Mouse (Mus musculus): ENCODE data around the gene Snai1.

The Snai1 gene

DNA sequence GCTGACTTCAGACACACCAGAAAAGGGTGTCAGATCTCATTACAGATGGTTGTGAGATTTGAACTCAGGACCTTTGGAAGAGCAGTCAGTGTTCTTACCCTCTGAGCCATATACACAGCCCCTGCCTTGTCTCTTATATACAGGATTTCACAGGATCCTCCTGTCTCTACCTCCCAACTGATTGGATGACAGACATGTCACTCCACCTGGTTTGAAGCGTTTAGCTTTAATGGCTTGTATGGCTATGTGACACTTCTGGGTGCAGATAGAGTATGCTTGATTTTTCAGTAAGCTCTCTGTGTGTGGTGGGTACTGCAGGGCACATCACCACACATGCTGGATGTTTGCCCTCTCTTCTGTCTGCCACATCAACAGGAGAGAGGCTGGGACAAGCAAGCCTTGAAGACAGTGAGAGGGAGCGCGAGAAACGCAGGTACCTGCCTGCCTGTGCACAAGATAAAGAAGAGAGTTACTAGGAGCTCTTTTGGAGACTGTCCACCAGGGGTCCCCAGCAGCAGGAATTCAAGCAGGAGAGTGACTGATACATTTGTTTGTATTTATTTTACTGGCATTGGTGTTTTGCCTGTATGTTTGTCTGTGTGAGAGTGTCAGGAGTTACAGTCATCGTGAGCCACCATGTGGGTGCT, 18.3 kb upstream of the Snai1 start:
- DNase-seq = no peak

DNA sequence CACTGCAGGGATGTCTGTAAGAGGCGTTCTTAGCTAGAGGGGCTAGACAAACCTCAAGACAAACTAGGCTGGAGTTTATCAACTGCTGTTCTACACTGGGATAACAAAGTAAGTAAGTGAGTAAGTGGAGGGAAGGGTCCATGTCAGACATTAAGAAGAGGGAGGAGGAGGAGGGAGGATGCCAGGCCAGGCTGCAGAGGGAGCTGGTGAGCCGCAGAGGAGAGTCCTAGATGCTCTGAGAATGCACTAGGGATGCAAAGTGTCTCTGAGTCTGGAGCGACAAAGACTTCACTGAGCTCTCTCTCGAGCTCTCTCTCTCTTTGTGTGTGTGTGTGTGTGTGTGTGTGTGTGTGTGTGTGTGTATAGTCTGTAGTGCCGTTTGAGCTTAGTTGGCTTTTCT, 9.7 kb upstream of the Snai1 start:
- DNase-seq = no peak

DNA sequence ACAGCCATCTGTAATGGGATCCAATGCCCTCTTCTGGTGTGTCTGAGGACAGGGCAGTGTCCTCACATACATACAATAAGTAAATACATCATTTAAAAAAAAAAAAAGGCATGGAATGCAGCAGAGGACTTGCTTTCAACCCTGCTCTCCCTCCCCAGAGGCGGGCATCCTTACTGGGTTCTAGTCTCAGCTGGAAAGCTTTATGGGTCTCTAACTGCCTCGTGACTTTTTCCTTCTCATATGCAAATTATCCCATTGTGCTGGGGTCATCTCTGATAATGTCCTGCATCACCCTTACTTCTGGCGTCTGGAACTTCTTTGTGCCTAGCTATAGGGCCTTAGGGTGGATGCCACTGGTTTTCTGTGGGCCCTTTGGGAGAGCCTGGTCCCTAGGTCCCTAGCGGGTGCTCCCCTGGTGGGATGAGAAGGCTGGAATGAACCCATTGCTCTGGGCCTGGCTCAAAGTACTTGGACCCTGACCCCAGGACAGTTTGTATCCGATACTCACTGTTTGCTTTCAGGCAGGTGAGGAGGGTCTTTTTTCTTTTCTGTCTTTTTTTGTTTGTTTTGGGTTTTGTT, 8.0 kb upstream of the Snai1 start:
- DNase-seq = no peak

DNA sequence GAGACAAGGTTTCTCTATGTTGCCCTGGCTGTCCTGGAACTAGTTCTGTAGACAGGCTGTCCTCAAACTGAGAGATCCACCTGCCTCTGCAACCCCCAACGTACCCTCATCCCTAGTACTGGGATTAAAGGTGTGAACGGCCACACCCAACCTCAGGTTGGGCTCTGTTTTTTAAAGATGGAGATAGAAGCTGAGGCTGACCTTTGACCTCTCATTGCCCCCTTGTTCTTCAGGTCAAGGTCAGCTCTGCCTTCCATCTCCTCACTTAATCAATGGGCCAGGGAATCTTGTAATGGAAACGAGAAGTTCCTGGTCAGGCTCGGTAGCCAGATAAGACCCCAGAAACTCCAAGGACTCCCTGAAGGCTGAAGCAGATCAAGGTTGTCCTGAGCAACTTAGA, 7.5 kb upstream of the Snai1 start:
- no peak for DNase-seq

DNA sequence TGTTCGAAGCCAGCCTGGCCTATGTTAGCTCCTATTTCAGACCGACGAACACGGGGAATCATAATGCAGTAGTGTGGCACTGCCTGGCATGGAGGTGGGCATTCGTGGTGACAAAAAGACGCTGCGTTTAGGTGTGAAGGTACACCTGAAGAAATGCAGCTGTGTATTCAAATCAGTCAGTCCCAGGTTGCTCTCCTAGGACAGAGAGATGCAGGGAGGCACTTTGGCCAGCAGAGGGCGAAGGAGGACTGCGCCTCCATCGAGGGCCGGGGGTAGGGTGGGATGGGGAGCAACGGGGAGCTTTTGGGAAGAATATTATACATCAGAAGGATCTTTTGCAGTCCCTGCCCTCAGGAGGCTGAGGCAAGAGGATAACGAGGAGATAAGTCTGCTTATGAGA, 5.9 kb upstream of the Snai1 start:
- DNase-seq = no peak

DNA sequence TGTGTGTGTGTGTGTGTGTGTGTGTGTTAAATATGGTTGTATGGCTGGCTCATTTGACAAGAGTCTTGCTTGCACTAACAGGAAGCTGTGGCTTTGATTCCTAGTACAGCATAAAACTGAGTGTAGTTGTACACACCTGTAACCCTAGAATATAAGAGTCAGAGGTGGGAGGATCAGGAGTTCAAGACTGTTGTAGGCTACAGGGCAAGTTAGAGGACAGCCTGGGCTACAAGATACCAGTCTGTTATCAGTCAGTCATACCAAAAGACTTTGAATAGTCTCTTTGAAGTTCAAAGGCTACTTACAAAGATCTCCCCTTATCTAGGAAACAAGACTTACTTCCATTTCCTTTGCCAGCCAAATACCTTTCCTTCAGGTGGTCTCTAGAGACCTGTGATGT, 4.1 kb upstream of the Snai1 start:
- no peak for DNase-seq

DNA sequence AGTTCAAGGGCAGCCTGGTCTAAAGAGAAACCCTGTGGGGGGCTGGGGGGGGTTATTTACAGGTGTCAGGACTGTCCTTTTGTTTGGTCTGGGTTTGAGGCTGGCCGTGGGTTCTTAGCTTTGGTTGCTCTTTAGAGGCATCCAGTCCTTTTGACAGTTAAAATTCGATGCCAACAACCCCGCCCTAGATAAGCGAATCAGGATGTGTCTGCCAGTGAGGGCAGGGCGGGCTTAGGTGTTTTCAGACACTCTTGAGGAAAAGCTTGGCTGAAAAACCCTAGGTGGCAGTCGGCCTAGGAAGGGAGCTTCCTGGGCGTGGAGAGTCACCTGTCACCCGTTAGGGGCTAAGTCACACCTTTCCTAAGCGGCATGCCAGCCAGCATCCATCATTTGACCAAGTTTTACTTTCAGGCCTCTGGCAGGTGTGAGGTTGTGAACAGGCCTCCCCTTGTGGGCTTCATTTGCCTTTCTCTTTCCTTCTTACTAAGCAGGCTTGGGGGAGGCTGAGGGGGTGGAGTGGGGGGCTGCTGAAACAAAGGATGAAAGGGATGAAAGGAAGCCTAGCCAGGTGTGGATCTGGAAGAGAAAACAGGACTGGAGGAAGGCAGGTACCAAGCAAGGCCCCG, 1.6 kb upstream of the Snai1 start:
- DNase-seq = no peak

DNA sequence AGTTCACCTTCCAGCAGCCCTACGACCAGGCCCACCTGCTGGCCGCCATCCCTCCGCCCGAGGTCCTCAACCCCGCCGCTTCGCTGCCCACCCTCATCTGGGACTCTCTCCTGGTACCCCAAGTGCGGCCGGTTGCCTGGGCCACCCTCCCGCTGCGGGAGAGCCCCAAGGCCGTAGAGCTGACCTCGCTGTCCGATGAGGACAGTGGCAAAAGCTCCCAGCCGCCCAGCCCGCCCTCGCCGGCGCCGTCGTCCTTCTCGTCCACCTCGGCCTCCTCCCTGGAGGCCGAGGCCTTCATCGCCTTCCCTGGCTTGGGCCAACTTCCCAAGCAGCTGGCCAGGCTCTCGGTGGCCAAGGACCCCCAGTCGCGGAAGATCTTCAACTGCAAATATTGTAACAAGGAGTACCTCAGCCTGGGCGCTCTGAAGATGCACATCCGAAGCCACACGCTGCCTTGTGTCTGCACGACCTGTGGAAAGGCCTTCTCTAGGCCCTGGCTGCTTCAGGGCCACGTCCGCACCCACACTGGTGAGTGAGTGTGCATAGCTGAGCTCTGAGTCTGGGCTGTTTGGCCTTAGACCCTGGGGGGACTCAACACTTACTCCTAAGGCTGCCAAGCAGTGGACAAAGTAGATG, 794 bp downstream of the Snai1 start:
- no peak for DNase-seq

DNA sequence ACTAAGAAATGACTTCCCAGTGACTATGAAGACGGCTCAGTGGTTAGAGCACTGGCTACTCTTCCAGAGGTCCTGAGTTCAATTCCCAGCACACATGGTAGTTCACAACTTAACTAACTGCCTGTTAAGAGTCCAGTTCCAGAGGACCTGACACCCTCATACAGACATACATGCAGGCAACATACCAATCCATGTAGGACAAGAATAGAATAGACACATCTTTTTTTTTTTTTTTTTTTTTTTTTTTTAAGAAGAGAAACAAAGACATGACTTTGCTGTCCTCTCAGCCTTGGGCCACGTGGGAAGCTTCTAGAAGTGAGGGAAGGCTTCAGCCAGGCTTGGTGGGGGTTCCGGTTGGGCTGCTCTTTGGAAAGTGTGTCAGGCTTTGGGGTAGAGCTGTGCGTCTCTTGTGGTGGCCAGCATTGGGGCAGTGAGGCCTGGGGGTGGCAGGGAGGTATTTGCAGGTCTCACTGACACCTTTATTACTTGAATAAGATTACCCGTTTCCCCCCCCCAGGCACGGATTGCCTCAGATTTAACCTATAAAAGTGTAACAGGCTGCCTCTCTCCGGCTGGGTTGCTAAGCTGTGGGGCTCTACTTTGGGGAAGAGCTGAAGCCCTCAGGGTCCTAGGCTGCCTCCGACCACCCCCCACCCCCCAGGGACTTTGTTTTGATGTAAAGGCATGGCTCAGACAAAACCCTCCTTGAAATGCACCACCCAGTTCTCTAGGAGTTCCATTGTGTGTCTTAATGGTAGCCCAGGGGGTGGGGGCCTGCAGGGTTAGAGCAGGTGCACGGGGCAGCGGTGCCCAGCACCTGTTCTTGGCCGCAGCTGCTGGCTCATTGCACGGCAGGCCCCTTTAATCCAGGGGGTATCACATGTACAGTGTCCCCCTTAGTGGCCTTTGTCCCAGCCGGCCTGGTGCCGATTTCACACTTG, 1.8 kb downstream of the Snai1 start:
- no peak for DNase-seq

DNA sequence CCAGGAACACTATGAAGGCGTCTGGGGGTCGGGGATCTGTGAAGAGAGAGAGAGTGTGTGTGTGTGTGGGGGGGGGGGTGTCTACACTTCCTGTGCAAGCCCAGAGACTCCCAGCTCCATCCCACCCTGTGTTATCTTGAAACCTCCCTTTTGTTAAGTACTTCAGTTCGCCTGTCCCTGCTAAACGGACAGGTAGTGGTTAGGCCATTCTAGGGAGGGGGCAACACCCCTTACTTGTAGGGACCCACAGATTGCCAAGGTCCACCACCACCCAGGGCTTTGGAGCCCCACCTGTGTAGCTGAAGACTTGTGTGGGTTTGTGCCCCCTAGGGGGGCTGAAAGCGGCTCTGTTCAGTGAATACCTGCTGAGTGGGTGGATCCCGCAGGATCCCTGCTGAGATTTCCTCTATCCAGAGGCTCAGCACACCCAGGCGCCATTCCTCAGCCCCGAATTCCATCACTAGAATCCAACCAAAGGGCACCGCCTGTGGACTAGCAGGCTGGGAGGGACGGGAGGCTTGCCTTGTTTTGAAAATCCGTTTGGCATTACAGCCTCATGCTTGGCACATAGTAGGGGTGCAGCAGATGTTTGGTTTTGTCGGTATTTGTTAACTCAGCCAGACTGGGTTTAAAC, 2.6 kb downstream of the Snai1 start:
- DNase-seq = no peak

DNA sequence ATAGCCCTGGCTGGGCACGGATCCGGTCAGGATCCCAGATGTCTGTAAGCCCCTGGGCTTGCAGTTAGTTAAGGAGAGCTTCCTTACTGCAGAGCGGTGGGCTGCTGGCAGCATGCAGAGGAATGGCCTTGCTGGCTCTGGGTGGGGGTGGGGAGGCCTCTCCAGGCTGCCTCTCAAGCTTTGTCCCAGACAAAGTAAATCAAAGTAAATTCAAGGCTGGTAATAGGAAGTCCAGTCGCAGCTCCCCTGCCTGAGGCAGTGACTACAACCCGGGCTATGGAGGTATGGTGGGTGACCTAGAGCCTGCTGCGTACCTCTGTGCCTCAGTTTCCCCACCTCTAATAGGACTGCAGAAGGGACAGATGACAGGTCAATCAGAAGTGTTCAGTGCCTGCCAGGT, 3.3 kb downstream of the Snai1 start:
- DNase-seq = no peak

DNA sequence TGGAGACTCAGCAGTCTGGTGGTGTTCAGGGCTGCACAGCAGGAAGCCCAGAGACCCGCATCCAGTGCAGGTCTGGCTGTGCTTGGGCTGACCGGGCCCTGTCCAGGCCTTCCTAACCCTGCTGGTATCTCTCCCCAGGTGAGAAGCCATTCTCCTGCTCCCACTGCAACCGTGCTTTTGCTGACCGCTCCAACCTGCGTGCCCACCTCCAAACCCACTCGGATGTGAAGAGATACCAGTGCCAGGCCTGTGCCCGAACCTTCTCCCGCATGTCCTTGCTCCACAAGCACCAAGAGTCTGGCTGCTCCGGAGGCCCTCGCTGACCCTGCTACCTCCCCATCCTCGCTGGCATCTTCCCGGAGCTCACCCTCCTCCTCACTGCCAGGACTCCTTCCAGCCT, 3.8 kb downstream of the Snai1 start:
- no peak for DNase-seq

DNA sequence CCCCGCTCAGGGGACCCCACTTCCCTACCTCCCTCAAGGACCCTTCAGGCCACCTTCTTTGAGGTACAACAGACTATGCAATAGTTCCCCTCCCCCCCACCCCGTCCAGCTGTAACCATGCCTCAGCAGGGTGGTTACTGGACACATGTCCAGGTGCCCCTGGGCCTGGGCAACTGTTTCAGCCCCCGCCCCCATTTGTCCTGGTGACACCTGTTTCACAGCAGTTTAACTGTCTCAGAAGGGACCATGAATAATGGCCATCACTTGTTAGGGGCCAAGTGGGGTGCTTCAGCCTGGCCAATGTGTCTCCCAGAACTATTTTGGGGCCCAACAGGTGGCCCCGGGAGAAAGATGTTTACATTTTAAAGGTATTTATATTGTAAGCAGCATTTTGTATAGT, 4.4 kb downstream of the Snai1 start:
- DNase-seq = no peak

DNA sequence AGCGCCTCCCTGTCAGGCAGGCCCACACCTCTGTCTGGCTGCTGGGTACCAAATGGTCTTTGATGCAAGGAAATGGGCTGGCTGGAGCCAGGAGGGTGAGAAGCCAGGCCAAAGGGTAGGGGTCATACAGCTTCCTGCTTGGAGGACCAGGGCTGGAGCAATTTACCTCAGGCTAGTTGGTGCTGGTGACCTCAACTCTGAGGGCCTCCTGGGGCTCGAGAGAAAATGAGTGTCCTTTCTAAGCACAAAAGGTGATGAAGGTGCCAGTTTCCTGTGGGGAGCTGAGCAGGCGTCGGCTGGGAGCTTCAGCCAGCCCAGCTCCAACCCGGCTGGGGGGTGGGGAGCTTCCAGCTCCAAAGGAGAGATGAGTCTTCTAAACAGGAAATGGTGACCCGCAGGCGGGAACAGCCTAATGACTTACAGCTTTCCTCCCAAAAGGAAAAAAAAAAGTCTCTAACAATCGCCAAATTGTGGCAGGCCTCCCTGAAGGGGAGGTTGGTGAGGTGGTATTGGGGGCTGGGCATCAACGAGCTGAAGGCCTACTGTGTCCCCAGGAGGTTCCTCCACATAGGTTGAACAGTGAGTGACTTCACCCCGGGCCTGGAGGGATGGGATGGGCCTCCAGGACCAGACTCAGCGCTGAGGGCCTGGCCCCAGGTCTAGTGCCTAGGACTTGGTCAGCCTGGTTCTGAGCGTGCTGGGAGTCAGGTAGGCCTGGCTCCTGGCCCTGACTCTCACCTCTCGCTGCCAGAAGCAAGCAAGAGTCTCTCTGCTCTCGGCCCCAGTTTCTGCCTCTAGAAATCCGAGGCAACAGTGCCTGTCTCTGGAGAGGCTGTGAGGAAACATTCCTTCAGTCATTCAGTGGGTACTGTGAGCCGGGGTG, 5.4 kb downstream of the Snai1 start:
- peak; percentile 50 to 57 for DNase-seq

DNA sequence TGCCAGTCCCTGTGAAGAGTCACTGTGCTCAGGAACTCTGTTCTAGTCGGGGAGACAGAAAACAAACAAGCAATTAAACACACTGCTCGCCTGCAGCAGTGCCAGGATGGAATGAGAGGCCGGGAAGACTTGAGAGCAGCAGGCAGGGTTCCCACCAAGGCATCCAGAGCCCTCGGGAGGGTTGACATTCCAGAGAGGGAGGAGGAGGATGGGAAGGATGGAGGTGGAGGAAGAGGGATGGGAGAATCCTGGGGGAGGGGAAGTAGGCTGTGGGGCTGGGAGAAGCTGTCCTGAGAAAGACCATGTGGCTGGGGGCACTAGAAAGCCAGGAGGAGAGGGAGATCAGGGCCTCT, 6.0 kb downstream of the Snai1 start:
- no peak for DNase-seq

DNA sequence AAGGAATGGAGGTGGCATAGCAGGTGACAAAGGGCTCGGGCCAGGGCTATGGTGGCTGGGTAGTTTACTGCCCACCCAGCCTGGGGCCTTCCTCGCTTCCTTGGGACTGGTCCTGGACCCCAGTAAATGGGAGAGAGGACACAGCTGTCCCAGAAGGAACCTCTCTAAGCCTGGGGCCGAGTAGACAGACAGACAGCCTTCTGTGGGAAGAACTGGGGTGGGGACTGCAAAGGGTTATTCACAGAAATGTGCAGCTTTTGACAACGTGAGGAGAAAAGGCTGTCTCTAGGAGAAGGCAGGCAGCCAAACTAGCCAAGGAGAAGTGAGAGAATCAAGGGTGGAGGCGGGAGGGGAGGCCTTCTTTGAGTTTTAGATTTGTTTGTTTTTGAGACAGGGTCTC, 6.5 kb downstream of the Snai1 start:
- DNase-seq = no peak

DNA sequence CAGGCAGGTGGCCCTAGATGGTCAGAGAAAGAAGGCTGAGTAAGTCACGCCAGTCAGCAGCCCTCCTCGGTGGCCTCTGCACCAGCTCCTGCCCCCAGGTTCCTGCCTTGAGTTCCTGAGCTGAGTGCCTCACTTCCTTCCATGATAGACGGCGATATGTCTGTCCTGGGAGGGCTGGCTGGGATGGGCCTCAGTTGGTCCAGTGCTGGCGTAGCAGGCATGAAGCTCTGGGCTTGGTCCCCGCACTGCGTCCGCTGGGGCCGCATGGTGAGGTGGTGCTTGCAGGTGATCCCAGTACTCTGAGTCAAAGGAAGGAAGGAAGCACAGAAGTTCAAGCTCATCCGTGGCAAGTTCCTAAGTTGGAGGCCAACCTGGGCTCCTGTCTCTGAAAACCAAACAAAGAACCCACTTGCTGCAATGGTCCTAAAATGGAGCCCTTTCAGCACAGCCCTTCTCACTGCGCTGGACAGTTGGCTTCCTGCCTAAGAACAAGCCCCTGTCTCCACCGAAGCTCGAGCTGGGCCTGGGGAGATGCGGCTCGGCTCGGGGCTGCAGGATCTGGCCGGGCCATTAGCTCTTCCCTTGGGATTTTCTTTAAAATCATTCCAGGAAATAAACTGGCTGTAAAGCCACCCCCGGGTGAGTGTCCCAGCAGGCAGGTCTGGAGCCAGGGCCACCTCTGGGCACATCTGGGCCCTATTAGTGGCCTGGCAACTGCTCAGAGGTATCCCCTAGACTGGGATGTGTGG, 8.6 kb downstream of the Snai1 start:
- DNase-seq = no peak

DNA sequence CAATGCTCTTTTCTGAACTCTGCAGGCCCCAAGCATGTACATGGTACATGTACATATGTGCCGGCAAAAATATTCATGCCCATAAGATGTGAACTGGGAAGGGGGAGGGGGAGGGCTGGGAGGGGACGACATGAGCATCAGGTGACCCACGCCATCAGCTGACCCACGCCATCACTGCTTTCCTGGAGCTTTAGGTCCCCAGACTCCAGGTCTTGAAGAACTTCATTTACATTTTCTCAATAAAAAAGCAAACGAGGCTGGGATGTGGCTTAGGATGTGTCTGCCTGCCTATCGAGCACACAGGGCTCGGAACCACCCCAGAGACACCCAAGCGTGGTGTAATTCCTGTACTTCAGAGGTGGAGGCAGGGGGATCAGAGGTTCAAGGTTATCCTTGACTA, 9.4 kb downstream of the Snai1 start:
- DNase-seq = no peak

DNA sequence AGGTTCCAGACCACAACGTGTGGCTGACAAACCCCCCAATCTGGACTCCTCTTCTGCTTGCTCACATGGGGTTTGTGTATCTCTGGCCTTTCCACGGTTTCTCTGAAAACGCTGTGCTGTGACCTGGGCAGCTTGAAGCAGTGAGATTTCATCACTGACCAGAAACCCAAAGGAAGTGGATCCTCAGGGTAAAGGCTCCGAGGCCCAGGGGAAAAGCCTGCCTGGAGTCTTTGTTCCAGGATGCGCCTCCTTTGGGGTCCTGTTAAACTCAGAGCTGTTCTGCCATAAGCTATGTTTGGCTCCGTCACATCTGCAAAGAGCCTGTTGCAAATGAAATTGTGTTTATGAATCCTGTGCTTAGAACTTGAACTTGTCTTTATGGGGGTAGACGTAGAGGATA, 11.0 kb downstream of the Snai1 start:
- no peak for DNase-seq

DNA sequence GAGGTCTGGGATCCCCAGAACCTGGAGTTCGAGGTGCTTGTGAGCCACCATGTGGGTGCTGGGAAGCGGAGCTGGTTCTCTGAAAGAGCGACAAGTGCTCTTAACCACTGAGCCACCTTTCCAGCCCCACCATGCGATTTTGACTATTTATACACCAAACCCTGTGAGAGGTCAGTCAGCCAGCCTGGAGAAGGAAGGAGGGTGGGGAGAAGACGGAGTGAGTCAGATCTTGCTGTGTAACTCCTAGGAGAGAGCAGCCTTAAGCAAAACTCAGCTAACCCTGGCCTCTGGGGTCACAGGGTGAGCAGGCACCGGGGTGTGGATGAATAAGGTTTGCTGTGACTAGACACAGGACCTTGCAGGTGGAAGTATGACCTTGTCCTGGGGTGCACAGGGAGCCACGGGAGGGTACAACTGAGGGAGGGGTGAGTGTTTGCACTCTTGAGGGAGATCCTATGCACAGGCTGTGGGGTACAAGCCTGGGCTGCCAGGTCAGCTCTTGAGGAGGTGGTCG, 12.4 kb downstream of the Snai1 start:
- no peak for DNase-seq

Measured in kidney, adult 8-10 months (tissue).